Mouse (Mus musculus) midbrain, embryonic 14.5 days (tissue): ENCODE measurements around the gene Stard3. TPM values are rescaled to one million over a fixed set of nuclear protein-coding genes. Genes with fewer than 3 reads are reported as not detected.
A peak's percentile ranks its signal among the peaks of the same experiment; 100 is the strongest.

Experiments used
- ATAC-seq: fragments of 200-750 bp; cut with Nextera tagmentation; 2 replicates; pipeline ENCODE4 v1.8.0; 2017; ENCODE audit warnings: moderate number of reproducible peaks, moderate library complexity; ENCODE audit not compliant: low FRiP score, low TSS enrichment
- DNase-seq: peaks from one replicate; pipeline ENCODE4 v3.0.0-alpha.2; 2015
- H3K27ac ChIP-seq: fragments of 300-500 bp; sonication (generic); replicated peaks from 2 replicates; pipeline ENCODE4 v1.5.1; 2014; ENCODE audit warnings: mild to moderate bottlenecking, low read depth, low read length, moderate library complexity
- H3K27me3 ChIP-seq: fragments of 300-500 bp; sonication (generic); 2 replicates; pipeline ENCODE4 v1.6.1; 2014; ENCODE audit warnings: low read length, control low read depth, mixed read lengths; ENCODE audit not compliant: control insufficient read depth, insufficient read depth
- H3K36me3 ChIP-seq: fragments of 300-500 bp; sonication (generic); 2 replicates; pipeline ENCODE4 v1.6.1; 2014; ENCODE audit warnings: low read length, control low read depth; ENCODE audit not compliant: control insufficient read depth, insufficient read depth
- H3K4me1 ChIP-seq: fragments of 300-500 bp; sonication (generic); 2 replicates; pipeline ENCODE4 v1.6.1; 2014; ENCODE audit warnings: mild to moderate bottlenecking, antibody characterized with exemption, low read length, control low read depth; ENCODE audit not compliant: control insufficient read depth, insufficient read depth
- H3K4me2 ChIP-seq: fragments of 300-500 bp; sonication (generic); 2 replicates; pipeline ENCODE4 v1.6.1; 2014; ENCODE audit warnings: mild to moderate bottlenecking, low read length, moderate library complexity
- H3K4me3 ChIP-seq: fragments of 300-500 bp; sonication (generic); replicated peaks from 2 replicates; pipeline ENCODE4 v1.5.1; 2014; ENCODE audit warnings: low read depth, low read length
- H3K9ac ChIP-seq: fragments of 300-500 bp; sonication (generic); replicated peaks from 2 replicates; pipeline ENCODE4 v1.6.1; 2014; ENCODE audit warnings: mild to moderate bottlenecking, low read length, moderate library complexity
- H3K9me3 ChIP-seq: fragments of 300-500 bp; sonication (generic); 2 replicates; pipeline ENCODE4 v1.6.1; 2016; ENCODE audit warnings: low read length, control low read depth, mixed read lengths; ENCODE audit not compliant: control insufficient read depth
- WGBS: fragments of 180-500 bp; shearing (Covaris S2); extraction: QIAGEN DNeasy Blood & Tissue Kit; methylation state at CpG from one replicate; pipeline ENCODE4 v1.1.7; 2014; 5-methylcytosine and 5-hydroxymethylcytosine counted together
- polyA plus RNA-seq: library from polyadenylated mRNA; unstranded; fragments of >200 nt; fragmentation: Nextera tagmentation; extraction: Ambion mirVana; gene quantifications from 2 replicates; pipeline ENCODE4 v1.2.1, GENCODE M21; 2014

Gene Stard3
- polyA plus RNA-seq, 1 experiment from 2014 or later: 36.0 TPM

DNA sequence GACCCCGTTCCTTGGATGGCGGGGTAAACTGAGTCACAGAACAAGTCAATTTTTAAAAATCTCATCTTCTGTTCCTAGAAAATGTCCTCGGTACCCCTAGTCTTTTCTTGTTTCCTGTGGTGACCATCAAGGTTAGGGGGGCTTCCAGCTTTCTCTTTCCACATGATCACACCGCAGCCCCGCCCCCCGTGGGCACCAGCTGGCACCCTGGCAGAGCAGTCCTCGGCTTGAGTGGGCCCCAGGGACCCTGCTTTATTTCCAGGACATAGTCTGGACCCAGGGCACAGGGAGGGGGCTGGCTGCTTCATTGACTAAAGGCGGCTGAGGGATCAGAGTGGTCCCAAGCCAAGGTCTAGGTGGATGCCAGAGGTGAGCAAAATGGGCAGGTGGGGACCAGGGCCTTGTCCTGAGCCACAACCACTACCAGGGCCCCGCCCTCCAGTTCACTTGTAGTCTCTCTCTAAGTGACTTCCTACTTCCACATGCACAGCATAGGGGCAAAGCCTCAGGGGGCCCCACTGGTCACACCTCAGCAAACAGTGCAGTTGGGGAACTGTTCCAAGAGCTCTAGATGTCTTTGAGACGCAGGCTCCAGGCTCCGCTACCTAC lies 18.4 kb upstream of the Stard3 start:
- Histone ChIP-seq H3K4me2 (peak overlapping the region; percentile 94), H3K4me3 (peak overlapping the region; percentile 47), H3K9me3 (no peaks in the 10 kb centered on the region), H3K36me3 (no peaks in the 10 kb centered on the region), H3K27ac (peak overlapping the region; percentile 82), H3K4me1 (peaks cover 24% of the 10 kb centered on the region), H3K27me3 (peaks cover 67% of the 10 kb centered on the region), H3K9ac (peak overlapping the region; percentile 60)
- WGBS: 7% methylated on average over 11 of the region's 11 CpGs
- ATAC-seq (no peak), DNase-seq (peak; percentile 40)

DNA sequence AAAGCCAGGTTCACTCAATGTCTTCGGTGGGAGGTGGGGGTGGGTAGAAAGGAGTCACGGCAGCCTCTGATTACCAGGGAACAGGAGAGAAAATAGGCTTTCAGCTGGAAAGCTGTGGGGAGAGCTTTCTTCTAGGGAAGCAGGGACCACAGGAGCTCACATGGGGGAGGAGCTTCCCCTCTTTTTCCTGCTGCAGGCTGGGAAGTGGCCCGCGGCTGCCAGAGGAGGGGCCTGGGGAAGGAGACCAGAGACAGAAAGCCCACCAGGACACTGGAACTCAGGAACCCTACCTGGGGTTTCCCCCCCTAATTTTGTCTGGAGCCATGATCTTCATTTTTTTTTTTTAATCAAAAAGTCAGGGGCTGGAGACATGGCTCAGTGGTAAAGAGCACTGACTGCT lies 17.6 kb upstream of the Stard3 start:
- DNase-seq (no peak), ATAC-seq (no peak)
- H3K36me3 ChIP-seq: no peaks in the 10 kb centered on the region
- no peak overlapping the region for H3K9ac ChIP-seq
- H3K4me3 ChIP-seq: no peak overlapping the region
- WGBS: 7% methylated on average over 4 of the region's 4 CpGs
- no peak overlapping the region for H3K4me2 ChIP-seq
- H3K9me3 ChIP-seq: no peaks in the 10 kb centered on the region
- no peak overlapping the region for H3K27ac ChIP-seq
- peaks cover 59% of the 10 kb centered on the region for H3K27me3 ChIP-seq
- peaks cover 24% of the 10 kb centered on the region for H3K4me1 ChIP-seq

DNA sequence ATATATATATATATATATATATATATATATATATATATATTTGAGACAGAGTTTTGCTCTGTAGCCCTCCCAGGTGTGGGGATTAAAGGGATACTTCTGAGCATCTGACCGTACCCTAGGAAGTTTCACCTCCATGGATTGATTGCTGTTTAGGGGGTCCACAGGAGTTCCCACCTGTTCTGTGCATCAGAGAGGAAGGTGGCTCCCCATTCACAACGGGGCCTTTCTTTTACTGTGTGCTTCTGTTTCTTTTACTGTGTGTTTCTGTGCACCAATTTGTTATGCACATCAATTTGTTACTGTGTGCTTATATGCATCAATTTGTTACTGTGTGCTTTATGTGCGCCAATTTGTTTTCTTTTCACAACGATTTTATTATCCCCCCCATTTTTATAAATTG lies 17.0 kb upstream of the Stard3 start:
- H3K4me1 ChIP-seq: peaks cover 24% of the 10 kb centered on the region
- 56% methylated on average over 4 of the region's 4 CpGs for WGBS
- peaks cover 56% of the 10 kb centered on the region for H3K27me3 ChIP-seq
- no peak overlapping the region for H3K4me2 ChIP-seq
- no peak for ATAC-seq
- no peaks in the 10 kb centered on the region for H3K9me3 ChIP-seq
- no peak for DNase-seq
- H3K27ac ChIP-seq: no peak overlapping the region
- no peak overlapping the region for H3K9ac ChIP-seq
- no peaks in the 10 kb centered on the region for H3K36me3 ChIP-seq
- H3K4me3 ChIP-seq: no peak overlapping the region

DNA sequence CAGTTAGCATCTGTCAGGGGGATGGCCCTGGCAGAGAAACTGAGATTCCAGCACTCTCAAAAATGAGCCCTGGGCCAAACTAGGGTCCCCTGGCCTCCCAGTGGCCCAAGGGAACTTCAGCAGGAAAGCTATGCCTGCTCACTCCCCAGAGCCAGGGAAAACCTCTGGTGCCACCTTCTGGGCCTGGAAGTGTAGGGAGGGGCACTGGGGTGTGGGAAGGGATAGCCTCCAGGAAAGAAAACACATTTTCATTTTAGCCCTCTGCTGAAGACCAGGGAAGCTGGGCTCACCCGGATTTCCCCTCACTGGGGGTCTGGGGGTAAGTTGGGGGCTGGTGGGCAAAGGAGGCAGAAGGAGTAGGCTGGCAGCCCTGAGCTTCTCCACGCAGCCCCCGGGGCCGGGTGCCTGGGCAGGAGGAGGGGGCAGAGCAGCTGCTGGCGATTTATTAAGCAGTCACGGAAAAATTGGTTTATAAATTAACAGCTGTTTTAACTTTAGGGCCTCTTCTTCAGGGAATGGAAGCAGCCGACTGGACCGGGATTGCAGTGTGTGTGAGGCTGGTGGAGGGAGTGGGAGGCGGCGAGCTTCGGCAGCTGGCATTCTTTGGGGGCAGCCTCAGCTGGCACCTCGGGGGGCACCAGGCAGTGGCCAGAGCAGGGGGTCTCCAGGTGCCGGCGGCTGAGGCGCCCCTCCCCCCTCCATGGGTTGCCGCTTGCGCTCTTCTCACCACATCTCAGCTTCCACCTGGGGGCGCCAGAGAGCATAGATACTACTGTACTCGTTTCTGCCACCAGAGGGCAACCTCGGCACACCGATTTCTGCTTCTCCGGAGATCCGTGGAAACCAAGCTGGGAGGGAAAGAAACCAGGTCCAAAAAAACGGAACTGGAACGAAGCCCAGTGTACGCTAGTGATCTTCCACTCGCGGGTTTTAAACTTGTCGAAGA lies 15.9 kb upstream of the Stard3 start:
- Histone ChIP-seq H3K27me3 (peaks cover 56% of the 10 kb centered on the region), H3K36me3 (no peaks in the 10 kb centered on the region), H3K27ac (peak overlapping the region; percentile 55; the same call in 1 of the 2 replicates), H3K9ac (no peak overlapping the region), H3K4me1 (peaks cover 24% of the 10 kb centered on the region), H3K4me2 (peak overlapping the region; percentile 47), H3K9me3 (no peaks in the 10 kb centered on the region), H3K4me3 (no peak overlapping the region)
- peak; percentile 38 for ATAC-seq
- peak; percentile 95 for DNase-seq
- WGBS: 1% methylated on average over 29 of the region's 29 CpGs

DNA sequence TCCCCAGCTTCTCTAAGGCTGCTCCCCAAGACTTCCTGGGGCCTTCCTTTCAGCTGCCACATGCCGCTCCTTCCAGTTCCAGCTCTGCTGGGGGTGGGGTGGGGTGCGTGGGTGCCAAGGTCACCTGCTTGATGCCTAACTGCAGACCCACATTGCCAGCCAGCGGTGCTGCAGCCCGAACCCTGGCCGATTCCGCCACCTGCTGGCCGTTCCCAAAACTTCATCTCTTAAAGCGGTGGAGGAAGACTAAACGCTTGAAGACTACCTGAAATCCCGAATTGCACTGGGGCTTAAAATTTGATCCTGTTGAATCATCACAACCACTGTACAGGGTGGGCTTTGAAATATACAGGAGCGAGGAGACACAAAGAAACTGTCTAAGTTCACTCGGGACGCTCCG lies 12.9 kb upstream of the Stard3 start:
- peaks cover 63% of the 10 kb centered on the region for H3K27me3 ChIP-seq
- no peaks in the 10 kb centered on the region for H3K9me3 ChIP-seq
- H3K27ac ChIP-seq: no peak overlapping the region
- ATAC-seq: no peak
- H3K9ac ChIP-seq: no peak overlapping the region
- 2% methylated on average over 14 of the region's 14 CpGs for WGBS
- peaks cover 13% of the 10 kb centered on the region for H3K4me1 ChIP-seq
- no peaks in the 10 kb centered on the region for H3K36me3 ChIP-seq
- DNase-seq: peak; percentile 88
- H3K4me3 ChIP-seq: no peak overlapping the region
- H3K4me2 ChIP-seq: peak overlapping the region; percentile 35

DNA sequence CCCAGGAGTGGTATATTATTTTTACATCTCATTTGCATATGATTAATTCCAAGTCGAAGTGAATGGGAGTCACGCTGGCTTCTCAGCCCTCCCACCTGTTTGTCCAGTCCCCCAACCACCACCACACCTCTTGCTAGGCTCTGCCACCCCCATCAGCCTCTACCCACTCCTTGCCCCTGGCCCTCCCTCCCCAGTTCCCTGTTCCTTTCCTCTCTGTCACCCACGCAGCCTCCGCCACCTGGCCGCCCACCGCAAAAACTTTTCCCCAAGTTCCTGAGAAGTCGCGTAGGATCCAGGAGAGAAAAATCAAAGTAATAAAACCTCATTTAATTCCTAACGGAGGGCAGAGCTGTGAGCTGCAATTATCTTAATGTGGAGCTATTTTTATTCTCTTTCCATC lies 12.0 kb upstream of the Stard3 start:
- peaks cover 66% of the 10 kb centered on the region for H3K27me3 ChIP-seq
- 5% methylated on average over 9 of the region's 9 CpGs for WGBS

DNA sequence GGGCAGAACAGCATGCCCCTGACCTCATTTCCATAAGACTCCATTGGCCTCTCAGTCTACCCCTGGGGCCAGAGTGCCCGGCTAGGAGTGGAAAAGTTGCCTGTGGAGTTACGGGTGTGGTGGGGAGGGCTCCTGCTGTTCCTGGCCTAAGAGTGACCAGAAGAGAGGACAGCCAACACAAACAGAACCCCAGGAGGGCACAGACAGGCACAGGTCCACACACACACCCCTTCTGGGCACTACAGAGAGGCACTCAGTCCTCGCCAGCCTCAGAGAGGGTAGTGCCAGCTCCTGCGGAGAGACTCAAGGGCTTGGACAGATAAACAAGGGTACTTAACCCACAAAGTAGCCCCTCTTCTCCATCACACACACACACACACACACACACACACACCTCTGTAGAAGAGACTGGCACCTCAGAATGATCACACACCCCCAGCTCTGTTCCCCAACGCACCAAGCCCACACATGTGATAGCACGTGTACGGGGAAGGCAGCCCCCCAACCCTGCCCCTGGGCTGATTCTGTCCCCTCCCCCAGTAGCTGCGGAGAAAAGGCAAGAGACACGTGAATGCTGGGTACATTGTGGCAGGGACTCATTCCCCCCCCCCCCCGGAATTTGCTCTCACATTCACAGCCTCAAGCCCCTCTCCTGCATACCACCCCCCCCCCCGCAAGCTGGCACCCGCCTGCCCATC lies 10.6 kb upstream of the Stard3 start:
- no peaks in the 10 kb centered on the region for H3K36me3 ChIP-seq
- peak overlapping the region; percentile 74 for H3K4me2 ChIP-seq
- peaks cover 66% of the 10 kb centered on the region for H3K27me3 ChIP-seq
- 6% methylated on average over 10 of the region's 12 CpGs for WGBS
- peaks cover 5% of the 10 kb centered on the region for H3K4me1 ChIP-seq
- DNase-seq (no peak), ATAC-seq (no peak)
- H3K9ac ChIP-seq: no peak overlapping the region
- H3K4me3 ChIP-seq: peak overlapping the region; percentile 43
- H3K9me3 ChIP-seq: no peaks in the 10 kb centered on the region
- no peak overlapping the region for H3K27ac ChIP-seq

More for the DNA sequence above, 12.0 kb upstream of the Stard3 start:
- no peaks in the 10 kb centered on the region for H3K36me3 ChIP-seq
- no peak overlapping the region for H3K4me3 ChIP-seq
- no peaks in the 10 kb centered on the region for H3K9me3 ChIP-seq
- H3K4me2 ChIP-seq: no peak overlapping the region
- H3K4me1 ChIP-seq: peaks cover 13% of the 10 kb centered on the region
- DNase-seq (no peak), ATAC-seq (no peak)
- H3K27ac ChIP-seq: no peak overlapping the region
- H3K9ac ChIP-seq: no peak overlapping the region

DNA sequence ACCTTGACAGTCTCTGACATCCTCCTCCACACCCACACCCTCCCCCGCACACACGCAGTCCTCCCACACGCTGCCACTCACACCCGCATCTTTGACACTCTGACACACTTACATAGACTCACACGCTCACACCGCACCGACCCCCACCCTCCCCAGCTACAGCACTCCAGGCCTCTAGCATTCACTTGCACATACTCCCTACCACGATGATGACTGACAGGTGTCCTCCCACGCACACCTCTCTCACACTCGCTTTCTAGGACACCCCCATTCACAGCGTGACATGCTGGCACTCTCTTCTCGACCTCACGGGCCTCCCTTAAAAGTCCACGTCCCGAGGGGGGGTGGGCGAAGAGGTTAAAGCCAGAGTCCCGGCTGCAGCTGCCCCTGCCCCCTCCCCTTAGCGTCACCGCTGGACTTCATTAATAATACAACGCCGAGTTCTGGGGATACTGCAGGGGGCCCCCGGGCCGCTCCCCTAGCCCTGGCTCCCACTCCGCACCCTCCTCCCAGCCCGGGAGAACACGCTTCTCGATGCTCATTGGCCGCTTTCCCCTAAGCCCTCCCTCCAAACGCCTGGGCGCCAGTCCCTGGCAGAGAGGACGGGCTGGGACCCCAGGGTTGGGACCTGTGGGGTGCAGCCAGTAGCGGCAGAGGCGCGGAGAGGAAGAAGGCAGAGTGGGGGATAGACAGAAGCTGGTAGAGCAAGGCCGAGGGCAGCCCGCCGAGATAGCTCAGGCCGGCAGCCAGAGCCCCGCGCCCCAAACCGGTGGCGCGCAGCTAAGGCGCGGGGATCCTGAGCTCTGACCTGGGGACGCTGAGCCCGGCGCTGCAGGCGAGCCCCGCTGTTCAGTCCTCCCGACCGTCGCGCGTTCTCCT lies 9.8 kb upstream of the Stard3 start, which contains the start of gene Ppp1r1b:
Ppp1r1b (plus strand) TSS at position 322 of the 879 bp plus-strand sequence.
- DNase-seq: peak; percentile 73
- Histone ChIP-seq H3K27me3 (peaks cover 68% of the 10 kb centered on the region), H3K4me2 (peak within 1 kb of the TSS; percentile 74), H3K4me1 (peaks cover 5% of the 10 kb centered on the region), H3K27ac (no peak within 1 kb of the TSS), H3K36me3 (no peaks in the 10 kb centered on the region), H3K9me3 (no peaks in the 10 kb centered on the region), H3K9ac (peak within 1 kb of the TSS; percentile 34), H3K4me3 (peak within 1 kb of the TSS; percentile 43)
- peak; percentile 53; the same call in 1 of the 2 replicates for ATAC-seq
- under 1% methylated on average over 55 of the region's 55 CpGs for WGBS
